Mouse (Mus musculus) mouse embryonic stem cell (cell line): ENCODE measurements around the gene Vstm2b.

ENCODE experiments used
- in situ Hi-C, 2 experiments: fragments of 300-500 bp; cut with MboI; formaldehyde crosslinking; loops; 1 replicate in 1 of 2; 3 replicates in 1 of 2; pipeline ENCODE4 v1.14.3; 2019 to 2020; ENCODE audit warnings: low sequenced_read_pairs in 2 of 2, low pct_unique_long_range_greater_than_20kb in 1 of 2, mixed read lengths in 1 of 2; ENCODE audit not compliant: unreplicated experiment in 1 of 2

Gene Vstm2b

DNA sequence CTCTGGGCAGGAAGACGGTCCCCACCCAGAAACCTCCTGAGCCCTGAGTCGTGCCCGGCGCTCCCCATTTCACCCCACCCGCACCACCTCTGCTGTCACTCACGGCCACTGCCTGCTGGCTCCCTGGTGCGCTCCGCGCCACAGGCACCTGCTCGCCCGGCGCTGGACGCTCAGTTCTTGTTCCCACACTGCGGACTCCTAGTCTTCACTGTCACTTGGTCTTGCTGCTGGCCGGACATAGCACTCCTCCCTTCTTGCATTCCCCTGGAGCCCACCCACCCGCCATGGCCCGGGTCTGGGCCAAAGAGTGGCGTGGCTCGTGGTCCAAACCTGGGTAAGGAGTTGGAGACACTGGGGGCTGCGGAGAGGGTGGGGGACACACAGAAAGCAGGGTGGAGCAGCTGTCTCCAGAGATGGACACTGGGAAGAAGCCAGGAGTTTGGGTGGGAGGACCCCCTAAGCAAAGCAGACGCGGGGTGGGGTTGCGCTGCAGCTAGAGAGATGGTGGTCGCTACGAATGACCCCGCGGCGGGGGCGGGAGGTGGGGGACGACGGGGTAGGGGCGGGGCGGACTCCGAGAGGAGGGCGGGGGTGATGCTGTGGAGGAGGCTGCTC is at the start of gene Vstm2b:
TSS of gene Vstm2b (plus strand) at position 233 of the 615 bp plus-strand sequence.
- in situ Hi-C loops: no loop called here

DNA sequence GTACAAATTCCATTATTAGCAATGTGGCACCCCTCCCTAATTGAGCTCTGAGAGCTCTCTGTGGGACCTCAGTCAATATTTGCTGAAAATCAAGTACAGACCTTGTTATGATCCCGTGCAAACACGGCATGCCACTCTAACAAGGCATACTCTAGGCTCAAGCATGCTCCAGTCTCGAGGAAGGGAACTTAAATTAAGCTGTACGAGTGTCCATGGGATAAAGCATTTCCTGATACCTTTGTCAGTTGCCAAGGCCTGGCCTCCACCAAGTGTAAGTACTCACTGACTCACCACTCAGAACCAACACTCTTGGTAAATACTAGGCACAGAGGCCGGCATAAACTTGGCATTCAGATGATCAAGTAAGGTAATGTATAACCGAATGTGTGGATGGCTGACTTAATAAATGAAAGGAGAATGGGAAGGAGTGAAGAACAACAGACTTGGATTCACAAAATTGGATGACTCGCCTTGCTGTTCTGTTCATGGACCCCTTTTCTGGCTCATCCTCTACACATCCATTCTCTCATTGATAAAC is 42.0 kb upstream of the Vstm2b start:
- in situ Hi-C loops: no loop called here

DNA sequence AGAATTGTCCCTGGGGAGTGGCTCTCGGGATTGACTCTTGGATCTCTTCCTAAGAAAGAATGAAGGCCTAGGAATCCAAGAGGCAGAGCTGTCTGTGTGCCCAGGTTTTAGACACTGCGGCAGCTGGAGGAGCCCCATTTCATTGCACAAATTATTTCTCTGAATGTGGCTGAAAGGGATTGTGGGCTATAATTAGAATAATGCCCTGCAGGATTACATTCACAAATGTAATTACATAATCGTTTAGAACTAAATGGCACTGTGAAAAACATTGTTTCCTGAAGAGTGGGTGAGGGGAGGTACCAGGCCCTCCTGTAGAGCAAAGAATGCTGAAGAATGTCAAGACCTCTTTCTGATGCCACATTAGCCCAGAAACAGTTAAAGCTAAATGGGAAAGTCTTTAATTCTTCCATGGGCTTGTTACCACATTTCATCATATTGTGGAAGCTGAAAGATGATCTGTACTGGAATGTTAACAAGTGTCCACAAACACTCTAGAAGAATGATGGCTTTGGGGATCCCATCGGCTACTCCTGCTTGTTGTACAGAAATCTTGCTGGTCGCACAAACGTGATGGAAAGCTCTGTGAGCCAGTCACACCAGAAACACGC is 24.6 kb upstream of the Vstm2b start:
- in situ Hi-C loops: no loop called here

DNA sequence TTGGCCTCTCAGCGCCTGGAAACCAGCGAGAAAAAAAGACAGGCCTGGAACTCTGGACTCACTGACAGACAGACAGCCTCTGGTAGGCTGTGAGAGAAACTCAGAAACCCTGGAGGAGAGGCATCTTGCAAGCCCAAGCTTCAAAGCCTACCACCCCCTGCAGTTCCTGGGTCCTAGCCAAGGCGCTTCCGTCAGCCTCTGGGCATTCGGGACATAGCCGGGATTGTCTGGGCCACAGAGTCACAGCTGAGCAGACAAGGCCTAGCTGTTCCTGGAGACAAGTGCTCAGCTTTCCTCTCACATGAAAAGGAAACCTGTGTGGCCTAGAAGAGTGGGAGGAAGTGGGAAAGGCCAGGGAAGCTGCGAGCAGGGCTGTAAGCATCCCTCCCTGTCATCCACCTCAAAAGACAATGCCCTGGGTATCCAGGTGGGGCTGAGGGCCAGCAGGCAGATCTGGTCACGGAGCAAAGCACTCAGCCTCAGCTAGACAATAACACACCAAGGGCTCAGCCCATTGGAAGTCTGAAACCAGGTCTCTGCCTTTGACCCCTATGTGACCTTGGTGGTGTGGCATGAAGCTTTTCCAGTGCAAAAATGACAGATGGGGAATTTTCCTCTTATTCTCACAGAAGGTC is 13.2 kb upstream of the Vstm2b start:
- in situ Hi-C loops: no loop called here

DNA sequence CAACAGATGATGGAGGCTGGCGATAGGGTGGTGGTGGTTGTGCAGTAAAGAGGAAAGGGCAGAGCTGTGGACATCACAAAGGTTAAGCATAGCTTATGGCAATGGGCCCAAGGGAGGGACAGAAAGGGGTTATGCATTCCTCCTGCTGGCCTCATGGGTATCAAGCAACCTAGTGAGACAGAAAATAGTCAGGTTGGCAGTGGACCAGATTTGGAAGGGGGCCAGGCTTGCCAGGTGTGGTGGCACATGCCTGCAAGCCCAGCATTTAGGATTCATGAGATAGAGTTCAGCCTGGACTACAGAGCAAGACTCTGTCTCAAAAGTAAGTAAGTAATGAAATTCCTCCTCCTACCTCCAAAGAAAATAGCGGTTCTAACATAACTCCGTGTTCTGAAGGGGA is 9.8 kb upstream of the Vstm2b start:
- in situ Hi-C loops: no loop called here

DNA sequence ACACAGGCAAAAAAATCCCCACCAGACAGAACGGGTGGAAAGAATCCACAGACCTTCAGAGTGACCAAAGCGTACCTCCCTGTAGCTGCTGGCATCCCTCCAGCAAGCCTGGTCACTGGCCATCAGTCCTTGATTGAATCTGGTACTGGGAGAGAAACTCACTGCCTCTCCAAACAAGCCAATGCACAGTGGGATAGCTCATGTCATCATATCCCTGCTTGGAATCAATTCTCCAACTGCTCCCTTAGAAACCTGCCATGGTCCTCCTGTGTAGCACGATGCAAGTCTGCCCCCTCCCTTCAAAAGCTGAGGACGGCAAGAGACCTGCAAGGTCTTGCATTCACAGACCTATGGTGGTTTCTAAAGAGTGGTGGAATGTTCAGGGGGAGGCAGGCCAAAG is 1.2 kb upstream of the Vstm2b start:
- in situ Hi-C loops: no loop called here

DNA sequence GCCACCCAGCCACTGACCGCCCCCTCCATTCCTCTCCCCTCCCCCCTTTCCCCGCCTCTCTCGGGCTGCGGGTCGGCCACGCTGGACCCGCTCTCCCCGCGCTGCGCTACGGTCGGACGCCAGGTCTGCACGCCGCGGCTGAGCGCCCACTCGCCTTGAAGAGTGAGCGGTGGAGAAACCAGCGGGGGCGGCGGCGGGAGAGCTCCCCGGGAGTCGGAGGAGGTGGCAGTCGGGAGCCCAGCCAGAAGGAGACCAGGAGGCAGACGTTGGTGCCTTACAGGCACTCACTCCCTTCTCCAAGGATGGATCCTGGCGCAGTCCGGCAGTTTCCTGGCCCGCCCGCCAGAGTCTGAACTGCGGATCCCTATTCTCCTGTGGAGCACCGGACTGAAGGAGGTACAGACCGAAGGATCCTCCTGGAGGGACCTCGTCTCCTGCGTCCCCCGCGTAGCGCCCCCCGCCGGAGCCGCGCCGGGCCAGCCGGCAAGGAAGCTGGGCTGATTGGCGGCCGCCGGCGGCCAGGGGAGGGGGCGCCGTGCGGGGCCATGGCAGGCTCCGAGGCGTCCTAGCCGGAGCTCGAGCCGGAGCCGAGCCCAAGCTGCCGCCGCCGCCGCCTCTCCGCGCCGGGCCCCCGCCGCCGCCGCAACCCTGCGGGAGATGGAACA is 715 bp downstream of the Vstm2b start:
- in situ Hi-C loops: no loop called here

DNA sequence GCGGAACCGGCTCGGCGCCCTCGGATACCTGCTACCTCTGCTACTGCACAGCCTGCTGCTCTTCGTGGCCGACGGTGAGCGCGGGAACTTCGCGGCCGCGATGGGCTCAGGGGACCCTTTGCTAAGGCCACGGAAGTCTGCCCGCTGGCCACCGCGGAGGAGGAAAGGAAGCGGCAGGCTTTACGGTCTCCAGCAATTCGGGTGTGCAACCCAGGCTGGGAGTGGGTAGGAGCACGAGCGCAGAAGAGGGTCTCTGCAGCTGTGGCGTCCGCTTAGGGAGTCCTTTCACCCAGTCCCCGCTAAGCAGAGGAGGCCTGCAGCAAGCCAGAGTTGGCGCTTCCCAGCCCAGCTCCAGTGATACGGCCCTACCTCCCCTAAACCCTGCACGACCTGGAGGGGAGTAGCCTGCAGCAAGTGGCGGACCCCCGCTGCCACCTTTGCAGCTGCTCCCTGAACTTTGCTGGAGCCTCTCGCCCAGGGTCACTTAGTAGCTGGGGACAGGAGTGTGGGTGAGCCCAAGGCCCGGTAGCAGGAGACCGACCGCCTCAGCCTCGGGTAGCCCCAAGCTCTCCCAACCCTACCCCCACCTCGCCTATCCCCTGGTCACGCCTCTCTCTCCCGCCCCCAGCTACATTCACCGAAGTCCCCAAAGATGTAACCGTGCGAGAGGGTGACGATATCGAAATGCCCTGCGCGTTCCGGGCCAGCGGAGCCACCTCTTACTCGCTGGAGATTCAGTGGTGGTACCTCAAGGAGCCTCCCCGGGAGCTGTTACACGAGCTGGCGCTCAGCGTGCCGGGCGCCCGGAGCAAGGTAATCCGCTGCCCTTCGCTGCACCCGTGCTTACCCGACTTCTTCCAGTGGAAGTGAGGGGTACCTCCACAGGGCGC is 1.5 kb downstream of the Vstm2b start:
- in situ Hi-C loops: no loop called here

DNA sequence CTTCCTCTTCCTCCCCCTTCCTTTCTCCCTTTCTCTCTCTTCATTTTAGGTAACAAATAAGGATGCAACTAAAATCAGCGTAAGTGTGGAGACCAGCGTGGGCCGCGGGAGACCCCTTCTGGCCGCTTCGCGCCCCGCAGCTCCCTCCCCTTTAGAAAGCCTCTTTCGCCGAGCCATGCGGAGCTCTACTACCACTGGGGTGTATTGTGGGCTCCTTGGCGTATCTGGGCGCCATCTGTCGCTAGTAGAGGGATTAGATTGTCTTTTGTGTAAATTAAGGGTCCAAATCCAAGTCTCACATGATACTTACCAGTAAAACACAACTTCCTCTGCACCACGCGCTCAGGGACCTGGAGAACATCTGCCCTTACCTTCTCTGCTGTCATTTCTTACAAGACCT is 3.1 kb downstream of the Vstm2b start:
- in situ Hi-C loops: no loop called here

DNA sequence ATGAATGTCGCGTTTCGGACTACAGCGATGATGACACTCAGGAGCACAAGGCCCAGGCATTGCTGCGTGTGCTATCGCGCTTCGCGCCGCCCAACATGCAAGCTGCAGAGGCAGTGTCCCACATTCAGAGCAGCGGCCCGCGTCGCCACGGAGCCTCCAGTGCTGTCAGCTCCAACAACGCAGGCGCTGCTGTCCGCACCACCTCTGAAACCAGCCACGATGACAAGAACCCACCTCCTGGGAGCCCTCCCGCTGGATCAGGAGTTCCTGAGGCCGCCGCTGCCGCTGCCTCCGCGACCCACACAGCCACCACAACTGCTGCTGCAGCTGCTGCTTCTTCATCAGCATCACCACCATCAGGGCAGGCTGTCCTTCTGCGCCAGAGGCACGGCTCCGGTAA is 4.4 kb downstream of the Vstm2b start:
- in situ Hi-C loops: no loop called here

DNA sequence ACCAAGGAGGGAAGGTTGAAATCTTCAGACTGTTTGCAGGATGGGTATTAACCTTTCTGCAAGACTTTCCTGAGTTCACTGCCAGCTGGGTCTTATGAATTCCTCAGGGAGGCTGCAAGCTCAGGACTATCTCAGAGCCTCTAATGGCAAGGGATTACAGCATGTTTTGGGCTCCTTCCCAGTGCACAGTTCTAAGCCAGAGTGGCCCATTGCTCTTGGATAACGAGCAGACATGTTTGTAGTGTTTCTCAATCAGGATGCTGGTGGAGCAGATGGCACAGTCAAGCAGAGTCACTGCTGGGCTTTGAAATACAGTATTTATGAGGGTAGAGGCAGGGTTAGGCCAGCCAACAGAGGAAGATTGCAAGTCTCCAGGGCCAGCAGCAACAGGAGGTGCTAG is 8.4 kb downstream of the Vstm2b start:
- in situ Hi-C loops: no loop called here

DNA sequence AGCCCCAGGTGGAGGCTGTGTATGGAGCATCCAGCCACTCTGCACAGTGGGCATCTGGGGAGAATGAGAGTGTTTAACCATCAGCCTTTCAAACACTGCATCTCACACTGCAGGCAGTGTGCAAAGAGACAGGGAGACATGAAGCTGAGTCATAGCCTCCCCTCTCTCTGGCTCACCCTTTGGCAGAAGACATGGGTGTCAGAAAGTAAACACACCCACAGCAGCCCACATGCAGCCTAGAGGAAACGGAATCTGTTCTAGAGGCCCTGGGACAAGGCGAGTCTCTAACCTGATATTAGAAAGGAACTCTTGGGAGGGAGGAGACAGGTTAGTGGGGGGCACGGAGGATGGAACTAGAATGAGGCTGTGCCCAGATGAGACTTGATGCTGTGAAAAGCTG is 18.6 kb downstream of the Vstm2b start:
- in situ Hi-C loops: no loop called here

DNA sequence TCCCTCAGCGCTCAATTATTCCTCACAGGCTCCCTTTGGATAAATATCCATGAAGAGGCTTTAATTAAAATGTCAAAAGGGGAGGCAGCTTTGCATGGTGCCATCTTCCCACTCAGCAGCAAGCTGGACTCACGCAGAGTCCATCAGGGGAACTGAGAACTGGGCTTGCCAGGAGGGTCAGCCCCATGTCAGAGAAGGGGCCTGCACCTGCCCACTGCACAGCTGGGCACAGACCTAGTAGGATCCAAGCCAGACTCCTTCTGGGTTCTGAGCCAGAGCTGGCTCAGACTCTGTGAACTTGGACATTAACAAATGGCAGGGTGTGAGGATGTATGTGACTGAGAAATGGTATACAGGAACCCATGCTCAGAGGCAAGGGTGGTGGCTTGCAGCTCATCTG is 22.0 kb downstream of the Vstm2b start:
- in situ Hi-C loops: no loop called here

DNA sequence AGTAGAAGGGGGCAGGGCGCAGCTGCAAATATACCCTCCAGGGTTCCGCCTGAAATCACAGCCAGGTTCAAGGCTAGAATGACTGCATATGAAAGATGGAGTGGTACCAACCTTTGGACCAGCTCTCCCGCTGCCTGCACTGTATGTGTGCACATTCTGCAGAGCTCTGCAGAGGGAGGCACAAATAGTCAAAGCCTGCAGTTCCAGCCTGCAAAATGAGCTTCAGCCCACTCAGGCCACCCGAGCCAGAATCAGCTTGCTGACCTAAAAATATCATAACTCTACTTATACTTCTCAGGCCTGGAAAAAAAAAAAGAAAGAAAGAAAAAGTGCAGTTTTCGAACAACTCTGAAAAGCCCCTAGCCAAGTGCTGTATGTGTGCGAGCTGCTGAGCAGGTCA is 23.2 kb downstream of the Vstm2b start:
- in situ Hi-C loops: no loop called here

DNA sequence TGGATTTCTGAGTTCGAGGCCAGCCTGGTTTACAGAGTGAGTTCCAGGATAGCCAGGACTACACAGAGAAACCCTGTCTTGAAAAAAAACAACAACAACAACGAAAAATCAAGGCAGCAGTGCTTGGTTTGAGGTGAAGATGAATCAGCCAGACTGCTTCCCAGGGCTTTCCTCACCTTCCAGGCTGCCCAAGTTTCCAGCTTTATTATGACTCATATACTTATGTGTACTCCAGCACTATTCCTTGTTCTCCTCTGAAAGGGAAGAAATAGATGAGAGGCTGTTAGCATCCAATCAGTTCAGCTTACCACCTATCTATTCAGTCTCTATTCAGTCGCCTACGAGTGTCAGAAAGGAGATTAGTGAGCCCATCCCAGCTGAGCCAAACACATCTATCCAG is 24.7 kb downstream of the Vstm2b start:
- in situ Hi-C loops: no loop called here

DNA sequence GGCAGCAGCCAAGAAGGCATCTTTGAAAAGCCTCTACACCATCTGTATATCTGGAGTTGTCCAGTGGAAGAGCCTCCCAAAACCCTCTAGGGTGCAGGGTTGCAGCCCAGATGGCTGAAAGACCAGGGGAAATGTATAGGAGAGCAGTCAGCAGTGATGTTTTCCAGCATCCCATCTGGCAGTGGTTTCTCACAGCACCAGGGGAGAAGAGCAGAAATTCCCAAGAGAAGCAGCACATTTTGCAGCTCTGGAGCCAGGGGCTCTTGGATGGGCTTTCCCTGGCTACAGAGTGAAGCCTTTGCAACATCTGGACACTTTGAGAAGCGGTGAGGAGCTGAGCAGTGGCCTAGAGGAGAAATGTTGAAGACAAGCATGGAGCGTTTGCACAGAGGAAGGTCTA is 30.3 kb downstream of the Vstm2b start:
- in situ Hi-C loops: no loop called here

DNA sequence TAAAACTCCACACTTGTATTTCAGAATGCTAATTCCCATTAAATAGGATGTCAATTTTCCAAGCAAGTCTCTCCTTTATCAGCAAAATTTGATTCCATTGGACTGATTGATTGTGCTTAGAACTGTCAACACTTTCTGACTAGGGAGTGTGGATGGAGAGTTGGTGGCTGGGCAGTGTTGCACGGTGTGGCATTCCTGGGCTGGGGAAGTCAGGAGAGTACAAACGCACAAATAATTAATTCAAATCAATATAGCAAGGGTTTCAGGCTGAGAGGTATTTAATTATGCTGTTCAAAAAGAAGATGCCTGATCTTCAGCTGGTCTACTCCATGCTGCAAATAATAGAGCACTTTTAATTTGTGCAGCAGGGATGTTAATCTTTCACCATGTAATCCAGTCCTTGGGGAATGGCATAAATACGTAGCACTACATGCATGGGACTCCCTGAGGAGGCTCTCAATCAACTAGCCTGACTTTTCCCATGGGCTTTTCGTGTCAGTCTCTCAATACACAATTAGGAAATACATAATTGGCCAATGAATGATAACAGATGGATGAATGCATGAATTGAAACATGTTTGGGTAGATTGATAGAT is 38.6 kb downstream of the Vstm2b start:
- in situ Hi-C loops: no loop called here

DNA sequence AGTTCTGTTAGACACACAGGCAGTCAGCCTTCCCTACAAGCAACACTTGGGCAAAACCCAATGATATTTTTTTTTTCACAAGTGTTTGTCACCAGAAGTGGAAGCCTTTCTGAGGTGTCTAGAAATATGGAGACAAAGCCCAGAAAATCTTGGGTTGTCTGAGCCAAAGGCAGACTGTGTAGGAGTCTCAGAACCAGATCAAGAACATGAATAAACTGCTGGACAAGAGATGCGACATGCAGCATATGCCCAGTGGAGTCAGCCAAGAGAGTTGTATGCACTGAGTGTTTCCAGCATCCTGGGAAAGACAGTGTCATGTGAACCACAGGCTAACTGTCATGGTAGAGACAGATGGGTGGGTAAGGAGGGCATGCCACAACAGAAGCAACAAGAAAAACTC is 41.2 kb downstream of the Vstm2b start:
- in situ Hi-C loops: no loop called here
